Mouse (Mus musculus) right cerebral cortex, postnatal 10 days (tissue): ENCODE data around the gene Tjp2.
"Not testable (repeated sequence)": the region's sequence is repeated elsewhere in the genome, so short reads cannot be mapped to it uniquely, and the experiment has no call there.

Source experiments
- DNase-seq, 2 experiments: peaks; one replicate each; pipeline ENCODE4 v3.0.0; 2021; ENCODE audit warnings: low spot score in 2 of 2

Gene Tjp2

DNA sequence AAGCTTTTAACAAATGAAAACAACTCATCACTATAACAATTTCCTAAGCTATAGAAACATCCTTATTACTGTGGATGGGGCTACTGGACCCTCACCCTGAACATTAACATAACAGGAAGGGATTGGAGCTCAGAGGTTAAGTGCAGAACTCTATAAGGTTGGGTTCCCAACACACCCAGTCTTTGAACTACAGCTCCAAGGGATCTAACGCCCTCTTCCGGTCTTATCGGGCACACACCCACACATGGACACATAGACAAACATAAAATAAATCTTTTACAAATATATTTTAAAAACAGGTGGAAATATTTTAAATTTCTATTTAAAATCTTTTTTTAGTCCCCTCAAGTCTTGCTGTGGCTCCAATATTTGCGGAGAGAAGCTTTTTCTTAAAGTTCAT, 3.4 kb downstream of the Tjp2 start:
- DNase-seq = no peak

- DNase-seq = no peak
Measured at GRCm38 (mm10) chr19:24220795-24221445, 3.9 kb downstream of the Tjp2 start.

GRCm38 (mm10) chr19:24219011-24219410, 5.8 kb downstream of the Tjp2 start:
- no peak for DNase-seq

DNA sequence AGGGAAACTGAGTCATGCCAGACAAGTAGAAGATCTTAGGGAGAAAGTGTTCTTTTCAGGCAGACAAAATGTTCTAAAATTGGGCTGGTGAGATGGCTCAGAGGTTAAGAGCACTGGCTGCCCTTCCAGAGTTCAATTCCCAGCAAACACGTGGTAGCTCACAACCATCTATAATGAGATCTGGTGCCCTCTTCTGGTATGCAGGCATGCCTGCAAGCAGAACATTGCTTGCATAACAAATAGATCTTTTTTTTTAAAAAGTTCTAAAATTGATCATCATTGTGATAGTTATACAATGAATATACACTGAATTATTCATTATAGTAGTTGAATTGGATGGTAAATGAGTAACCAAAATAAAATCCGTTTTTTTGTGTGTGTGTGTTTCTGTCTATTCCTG, 6.5 kb downstream of the Tjp2 start:
- DNase-seq = no peak

DNA sequence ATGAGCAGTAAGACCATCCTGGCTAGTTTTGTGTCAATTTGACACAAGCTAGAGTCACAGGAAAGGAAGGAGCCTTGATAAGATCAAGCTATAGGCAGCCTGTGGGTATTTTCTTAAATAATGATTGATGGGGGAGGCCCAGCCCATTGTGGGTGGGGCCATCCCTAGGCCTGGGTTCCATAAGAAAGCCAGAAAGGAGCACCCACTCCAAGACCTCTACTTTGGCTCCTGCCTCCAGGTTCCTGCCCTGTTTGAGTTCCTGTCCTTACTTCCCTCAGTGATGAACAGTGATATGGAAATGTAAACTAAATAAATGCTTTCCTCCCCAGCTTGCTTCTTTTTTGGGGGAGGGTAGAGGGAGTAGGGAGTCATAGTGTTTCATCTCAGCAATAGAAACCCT, 7.0 kb downstream of the Tjp2 start:
- no peak for DNase-seq

DNA sequence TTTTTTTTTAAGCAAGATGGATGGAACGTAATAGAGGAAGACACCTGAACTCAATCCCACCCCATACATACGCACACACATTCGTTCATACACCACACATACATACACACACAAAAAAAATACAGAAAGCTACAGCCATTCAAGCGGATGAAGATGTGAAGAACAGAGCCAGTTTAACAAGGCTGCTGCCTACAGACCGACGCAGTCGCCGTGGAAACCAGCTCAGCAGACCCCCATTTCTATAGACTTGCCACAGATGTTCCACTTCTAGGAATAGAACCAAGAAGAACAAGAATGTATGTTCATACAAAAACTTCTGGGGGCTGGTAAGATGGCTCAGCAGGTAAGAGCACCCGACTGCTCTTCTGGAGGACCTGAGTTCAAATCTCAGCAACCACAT, 8.1 kb downstream of the Tjp2 start:
- peak; percentile 54 to 70 for DNase-seq

- DNase-seq = no peak
Measured at GRCm38 (mm10) chr19:24214939-24215338, 9.9 kb downstream of the Tjp2 start.

DNA sequence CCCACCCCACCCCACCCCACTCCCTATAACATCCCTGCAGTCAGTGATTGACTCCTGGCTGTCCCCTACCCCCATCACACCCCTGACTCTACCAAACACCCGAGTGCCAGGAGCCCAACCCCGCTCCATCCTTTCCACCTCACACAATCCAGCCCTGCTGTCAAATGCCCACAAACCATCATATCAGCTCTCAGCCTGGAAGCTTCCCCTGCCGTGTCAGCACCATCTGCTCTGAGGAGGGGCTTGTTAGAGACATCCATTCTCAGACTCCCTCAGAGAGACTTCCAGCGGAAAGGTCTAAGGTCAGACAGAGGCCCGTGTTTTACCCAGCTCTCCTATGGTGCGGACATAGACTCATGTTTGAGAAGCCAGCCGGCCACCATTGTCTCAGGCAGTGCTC, 11.5 kb downstream of the Tjp2 start:
- DNase-seq = no peak

DNA sequence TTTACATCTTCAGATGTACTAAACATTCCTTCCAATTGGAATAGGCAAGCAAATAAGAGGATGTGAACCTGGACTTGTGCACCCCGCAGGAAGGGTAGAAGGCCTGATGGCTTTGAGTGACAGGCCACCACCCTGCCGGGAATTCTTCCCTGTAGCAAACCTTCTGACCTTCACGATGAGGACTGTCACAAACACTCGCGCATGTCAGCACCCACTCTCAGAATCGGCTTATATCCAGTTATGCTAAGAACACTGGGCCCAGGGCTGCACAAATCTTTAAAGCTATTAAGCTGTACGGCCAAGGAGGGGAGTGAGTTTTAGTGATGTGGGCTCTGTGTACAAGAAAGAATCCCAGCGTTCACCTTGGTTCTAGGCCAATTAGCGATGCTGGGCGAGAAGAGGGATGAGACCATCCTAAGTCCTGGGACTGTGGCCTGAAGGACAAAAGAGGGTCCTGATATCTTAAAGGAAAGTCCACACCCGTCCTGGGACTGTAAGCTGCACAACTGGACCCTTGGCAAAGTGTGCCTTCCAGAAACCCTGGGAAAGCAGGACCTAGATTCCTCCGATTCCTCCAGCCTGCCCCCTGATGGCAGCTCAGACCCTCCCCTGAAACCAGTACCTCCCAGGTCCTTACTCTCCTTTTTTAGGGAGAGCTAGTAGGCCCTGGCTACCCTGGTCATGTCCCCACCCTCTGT, 12.1 kb downstream of the Tjp2 start:
- DNase-seq = no peak

DNA sequence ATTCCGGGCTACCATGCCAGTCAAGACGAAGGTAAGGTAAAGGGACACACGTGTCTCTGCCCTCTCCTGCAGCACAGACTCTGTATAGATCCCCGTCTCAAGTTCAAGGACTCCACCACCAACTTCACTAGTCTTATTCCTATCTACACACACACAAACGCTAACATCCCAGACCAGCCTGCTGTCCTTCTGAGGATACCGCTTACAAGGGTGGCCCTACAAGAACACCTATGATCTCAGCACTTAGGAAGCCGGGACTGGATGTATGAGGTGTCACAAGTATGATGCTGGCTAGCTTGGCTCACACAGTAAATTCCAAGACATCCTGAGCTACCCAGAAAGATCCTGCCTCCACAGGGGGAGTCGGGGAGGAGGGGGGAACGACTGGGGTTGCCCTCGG, 13.7 kb downstream of the Tjp2 start:
- no peak for DNase-seq

DNA sequence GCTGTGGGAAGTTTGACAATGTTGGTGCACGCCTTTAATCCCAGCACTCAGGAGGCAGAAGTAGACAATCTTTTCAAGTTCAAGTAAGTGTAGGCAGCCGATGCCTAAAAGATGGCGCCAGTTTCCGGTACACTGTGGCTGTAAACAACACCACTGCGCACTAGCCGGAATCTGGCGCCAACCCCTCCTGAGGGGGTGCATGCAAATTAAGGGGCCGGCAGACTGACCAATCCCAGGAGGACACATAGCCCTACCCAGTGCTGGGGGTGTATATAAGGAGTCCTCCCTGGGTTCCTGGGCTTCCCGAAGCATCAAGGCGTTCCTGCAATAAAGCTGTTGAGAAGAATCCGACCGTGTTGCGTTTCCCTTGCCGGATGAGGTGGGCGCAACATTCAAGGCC, 15.3 kb downstream of the Tjp2 start:
- DNase-seq = no peak

DNA sequence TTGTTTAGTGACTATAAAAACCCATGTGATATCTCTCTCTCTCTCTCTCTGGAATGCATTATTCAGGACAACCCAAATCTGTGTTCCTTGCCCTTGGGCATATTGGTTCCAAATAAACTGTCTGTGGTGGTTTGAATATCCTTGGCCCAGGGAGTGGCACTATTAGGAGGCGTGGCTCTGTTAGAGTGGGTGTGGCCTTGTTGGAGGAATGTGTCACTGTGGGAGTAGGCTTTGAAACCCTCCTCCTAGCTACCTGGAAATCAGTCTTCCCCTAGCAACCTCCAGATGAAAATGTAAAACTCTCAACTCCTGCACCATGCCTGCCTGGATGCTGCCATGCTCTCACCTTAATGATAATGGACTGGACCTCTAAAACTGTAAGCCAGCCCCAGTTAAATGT, 16.9 kb downstream of the Tjp2 start:
- no peak for DNase-seq

- DNase-seq = no peak
Measured at GRCm38 (mm10) chr19:24205001-24205400, 19.8 kb downstream of the Tjp2 start.

DNA sequence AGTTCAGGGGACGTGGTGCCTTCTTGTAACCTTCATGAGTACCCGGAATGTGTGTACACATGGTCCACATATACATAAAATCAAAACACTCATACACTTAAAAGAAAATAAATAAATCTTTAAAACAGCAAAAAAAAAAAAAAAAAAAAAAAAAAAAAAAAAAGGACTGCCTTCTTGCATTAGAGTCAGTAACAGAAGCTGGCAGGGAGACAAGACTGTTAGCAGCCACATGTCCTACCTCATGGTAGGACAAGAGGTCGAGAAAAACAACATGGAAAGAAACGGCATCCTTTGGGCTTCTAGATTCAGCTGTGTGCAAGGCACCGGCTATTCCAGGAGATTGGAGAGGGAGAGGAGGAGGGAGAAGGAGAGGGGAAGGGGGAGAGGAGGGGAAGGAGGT, 23.0 kb downstream of the Tjp2 start:
- no peak for DNase-seq

GRCm38 (mm10) chr19:24200566-24200965, 24.3 kb downstream of the Tjp2 start:
- no peak for DNase-seq

DNA sequence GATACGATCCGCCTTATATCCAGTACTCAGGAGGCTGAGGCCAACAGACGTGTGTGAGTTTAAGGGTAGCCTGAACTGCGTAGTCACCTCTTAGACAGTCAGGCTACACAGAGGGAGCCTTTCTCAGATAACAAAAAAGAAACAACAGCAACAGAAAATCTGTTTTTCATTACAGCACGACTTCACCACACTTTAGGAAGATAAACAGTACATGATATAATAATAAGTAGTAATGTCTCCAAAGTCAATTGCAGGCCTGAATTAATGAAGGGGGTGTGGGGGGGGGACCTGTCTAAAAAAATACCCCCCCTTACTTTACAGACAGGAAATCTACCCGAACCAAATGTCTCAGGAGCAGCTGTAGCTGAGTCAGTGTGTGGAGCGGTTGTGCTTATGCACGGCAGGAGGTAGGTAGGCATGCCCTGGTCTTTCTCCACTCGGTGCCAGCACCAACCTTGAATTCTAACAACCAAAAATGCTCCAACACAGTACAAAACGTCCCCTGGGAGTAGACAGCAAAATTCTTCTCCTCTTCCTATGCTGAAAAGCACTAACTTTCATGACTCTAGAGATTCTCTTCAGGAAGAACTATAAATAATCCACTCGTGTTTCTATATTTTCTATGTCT, 26.0 kb downstream of the Tjp2 start:
- no peak for DNase-seq

DNA sequence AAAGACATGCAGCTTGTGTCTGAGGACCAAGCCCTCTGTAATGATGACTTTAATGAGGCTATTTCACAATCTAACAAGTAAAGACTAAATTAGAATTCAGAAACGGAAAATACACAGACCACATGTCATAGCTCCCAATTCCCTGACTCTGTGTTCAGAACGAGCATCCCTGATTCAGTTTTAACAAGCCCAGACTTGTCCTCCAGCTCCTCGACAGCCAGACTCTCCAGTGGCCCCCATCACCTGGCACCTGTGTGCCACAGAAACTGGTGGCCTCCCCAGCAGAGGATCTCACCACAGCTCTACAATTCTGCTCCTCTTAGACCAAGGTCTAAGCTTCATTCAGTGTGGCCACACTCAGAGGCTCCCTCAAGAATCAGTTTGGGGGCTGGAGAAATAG, 27.5 kb downstream of the Tjp2 start:
- DNase-seq = no peak

DNA sequence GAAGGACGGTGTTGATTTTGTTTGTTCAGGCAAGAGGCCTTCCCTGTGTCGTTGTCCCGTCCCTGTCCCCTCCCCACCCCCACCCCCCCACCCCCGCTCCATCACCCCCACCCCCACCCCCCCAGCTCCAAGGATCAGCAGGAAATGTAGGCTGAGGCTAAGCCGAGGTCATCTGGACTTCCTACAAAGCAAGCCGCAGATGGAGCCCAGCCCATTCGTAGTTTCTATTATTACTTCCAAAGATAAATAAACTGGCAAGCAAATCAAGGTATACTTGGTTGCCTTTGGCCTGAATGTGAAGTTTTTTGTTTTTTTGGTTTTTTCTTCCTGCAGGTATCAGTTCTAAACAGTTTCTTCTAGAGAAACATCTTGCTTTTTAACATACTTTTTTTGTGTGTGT, 29.6 kb downstream of the Tjp2 start:
- DNase-seq = no peak

GRCm38 (mm10) chr19:24194216-24194615, 30.6 kb downstream of the Tjp2 start:
- DNase-seq = no peak

GRCm38 (mm10) chr19:24192946-24193345, 31.9 kb downstream of the Tjp2 start:
- no peak for DNase-seq

DNA sequence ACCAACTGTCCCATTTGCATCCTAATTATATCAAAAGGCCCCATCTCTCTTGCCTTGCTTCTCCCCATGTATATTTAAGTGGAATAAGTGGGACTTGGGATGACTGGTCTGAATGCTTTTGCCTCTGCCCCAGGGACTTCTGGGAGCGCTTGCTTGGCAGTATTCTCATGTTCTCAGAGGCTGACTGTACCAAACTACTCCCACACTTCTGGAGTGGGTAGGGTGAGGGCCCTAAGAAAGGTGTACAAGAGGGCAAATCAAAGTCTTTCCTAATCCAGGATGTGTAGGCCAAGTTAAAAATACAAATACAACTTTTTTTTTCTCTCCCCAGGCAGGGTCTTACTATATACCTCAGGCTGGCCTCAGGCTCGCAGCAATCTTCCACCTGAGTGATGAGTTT, 37.0 kb downstream of the Tjp2 start:
- no peak for DNase-seq

GRCm38 (mm10) chr19:24187358-24187757, 37.5 kb downstream of the Tjp2 start:
- not testable (repeated sequence) for DNase-seq

- DNase-seq = no peak
Measured at GRCm38 (mm10) chr19:24183680-24184235, 41.1 kb downstream of the Tjp2 start.
